ENCODE assay signal across 21 mouse cellular contexts in the genomic region with DNA sequence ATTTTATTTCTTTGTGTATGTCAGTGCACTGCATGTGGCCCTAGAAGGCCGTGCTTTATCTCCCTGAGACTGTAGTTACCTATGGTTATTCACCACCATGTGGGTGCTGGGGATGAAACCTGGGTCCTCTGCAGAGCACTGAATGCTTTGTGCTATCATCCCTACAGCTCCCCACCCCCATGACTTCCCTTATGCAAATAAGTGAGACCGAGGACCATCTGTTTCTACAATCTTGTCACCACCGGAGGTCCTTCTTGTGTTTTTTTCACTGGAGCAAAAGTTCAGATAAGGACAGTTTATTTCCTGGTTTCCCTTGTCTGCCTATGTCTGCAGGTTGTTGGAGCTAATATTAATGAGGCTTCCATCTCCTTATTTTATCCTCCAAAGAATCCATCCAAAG.
"Had no signal": no experiment of that assay in that cellular context is flagged by ENCODE, and none has a peak within 500 bp of the region (broad histone marks: within the 10 kb centered on the region; RNA-seq: fewer than 3 reads in every experiment).

No protein-coding gene starts in this region.

- H3K4me1 ChIP-seq: hindbrain, embryonic 10.5 days; hindbrain, embryonic 12.5 days; intestine, embryonic 15.5 days; liver, embryonic 13.5 days; liver, embryonic 15.5 days had no signal

- DNase-seq: gastrocnemius, postnatal 25 days; heart, adult 2 months; heart, postnatal 10 days; heart, postnatal 4 days; kidney, adult 18-20 months; kidney, adult 8-10 months; kidney, postnatal 10 days; kidney, postnatal 25 days; kidney, postnatal 4 days; liver; liver, embryonic 13.5 days; liver, postnatal 0 days had no signal

- H3K9ac ChIP-seq: heart, embryonic 12.5 days; hindbrain, embryonic 12.5 days; hindbrain, embryonic 14.5 days; intestine, embryonic 15.5 days; limb, embryonic 12.5 days; liver, embryonic 13.5 days; liver, embryonic 15.5 days; liver, postnatal 0 days had no signal

- H3K9me3 ChIP-seq: heart, embryonic 12.5 days; hindbrain, embryonic 10.5 days; hindbrain, embryonic 12.5 days; intestine, embryonic 15.5 days; limb, embryonic 10.5 days; limb, embryonic 12.5 days; liver, embryonic 13.5 days; liver, embryonic 15.5 days had no signal

- H3K27ac ChIP-seq: heart, adult 2 months; hindbrain, embryonic 10.5 days; hindbrain, embryonic 12.5 days; hindbrain, embryonic 14.5 days; intestine, embryonic 15.5 days; layer of hippocampus, adult 2 months; limb, embryonic 10.5 days; limb, embryonic 12.5 days; liver, embryonic 13.5 days; liver, embryonic 15.5 days had no signal

- H3K27me3 ChIP-seq: heart, embryonic 12.5 days; hindbrain, embryonic 12.5 days; intestine, embryonic 15.5 days; limb, embryonic 12.5 days; liver, embryonic 13.5 days; liver, embryonic 15.5 days had no signal

- H3K36me3 ChIP-seq: heart, embryonic 12.5 days; hindbrain, embryonic 10.5 days; hindbrain, embryonic 12.5 days; intestine, embryonic 15.5 days; limb, embryonic 10.5 days; limb, embryonic 12.5 days; liver, embryonic 13.5 days; liver, embryonic 15.5 days had no signal

- H3K4me3 ChIP-seq: heart, adult 2 months; heart, embryonic 12.5 days; hindbrain, embryonic 10.5 days; hindbrain, embryonic 12.5 days; intestine, embryonic 15.5 days; layer of hippocampus, adult 2 months; limb, embryonic 10.5 days; limb, embryonic 12.5 days; liver, embryonic 13.5 days; liver, embryonic 15.5 days had no signal
